Mouse (Mus musculus): ENCODE results near the gene Tmem186. TPM values are rescaled to one million over a fixed set of nuclear protein-coding genes. Genes with fewer than 3 reads are reported as not detected.

The Tmem186 gene
- total RNA-seq, 2 experiments from 2014 or later = 11.2 to 12.6 TPM

DNA sequence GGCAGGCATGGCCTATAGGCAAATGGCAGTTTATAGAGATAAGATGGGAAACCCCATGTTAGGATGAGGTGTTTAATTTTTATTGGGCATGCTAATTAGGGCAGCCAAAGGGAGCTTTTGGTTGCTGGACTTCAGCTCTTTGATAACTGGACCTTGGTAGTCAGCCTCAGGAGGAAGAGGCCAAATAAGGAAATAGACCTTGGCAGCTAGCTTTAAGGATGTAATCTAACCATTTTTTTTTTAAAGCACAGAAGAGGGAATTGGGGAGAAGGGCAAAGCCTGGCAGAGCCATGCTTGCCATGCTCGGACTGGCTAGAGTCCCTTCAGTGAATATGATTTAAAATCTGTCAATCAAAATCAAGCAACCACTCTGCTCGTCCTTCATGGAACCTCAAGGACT, 7.1 kb downstream of the Tmem186 start:
- intact Hi-C loops (cut with DNase I) = loop anchor here (5.0 kb wide), 1 partner anchor 138 kb away; no protein-coding TSS in a partner anchor
- no peak for DNase-seq (ENCODE audit: low spot score in 2 of 2)

DNA sequence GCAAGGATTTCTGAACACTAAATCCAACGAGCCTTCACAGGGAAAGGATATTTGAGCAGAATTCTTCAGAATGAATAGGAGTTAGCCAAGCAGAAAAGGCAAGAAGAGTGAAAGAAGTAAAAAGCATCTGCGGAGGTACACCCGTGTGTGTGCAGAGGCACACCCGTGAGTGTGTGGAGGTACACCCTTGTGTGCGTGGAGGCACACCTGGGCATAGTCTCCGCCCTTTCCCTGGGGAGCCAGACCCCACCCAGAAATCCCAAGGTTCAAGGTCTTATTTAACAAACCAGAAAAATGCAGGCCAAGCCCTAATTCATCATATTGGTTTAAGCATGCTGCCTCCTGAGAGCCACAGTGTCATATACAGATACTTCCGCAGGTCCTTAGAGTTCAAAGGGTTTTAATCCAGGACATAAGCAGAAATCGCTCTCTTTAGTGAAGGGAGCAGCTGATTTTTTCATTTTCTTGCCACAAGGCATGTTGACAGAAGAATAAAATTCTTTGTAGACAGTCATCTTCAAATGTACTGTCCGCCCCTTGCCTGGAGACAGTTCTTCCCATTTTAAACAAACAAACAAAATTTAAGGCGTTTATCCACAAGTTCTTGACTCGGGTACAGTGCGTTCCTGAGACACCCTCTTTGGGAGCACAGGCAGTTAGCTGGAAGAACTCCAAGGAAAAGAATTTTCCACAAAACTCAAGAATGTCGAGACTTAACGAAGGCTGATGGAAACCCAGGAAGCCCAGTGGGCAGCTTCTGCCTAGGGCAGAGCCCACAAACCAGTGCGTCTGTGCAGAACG, 17.0 kb downstream of the Tmem186 start:
- intact Hi-C loops (cut with DNase I) = no loop called here

DNA sequence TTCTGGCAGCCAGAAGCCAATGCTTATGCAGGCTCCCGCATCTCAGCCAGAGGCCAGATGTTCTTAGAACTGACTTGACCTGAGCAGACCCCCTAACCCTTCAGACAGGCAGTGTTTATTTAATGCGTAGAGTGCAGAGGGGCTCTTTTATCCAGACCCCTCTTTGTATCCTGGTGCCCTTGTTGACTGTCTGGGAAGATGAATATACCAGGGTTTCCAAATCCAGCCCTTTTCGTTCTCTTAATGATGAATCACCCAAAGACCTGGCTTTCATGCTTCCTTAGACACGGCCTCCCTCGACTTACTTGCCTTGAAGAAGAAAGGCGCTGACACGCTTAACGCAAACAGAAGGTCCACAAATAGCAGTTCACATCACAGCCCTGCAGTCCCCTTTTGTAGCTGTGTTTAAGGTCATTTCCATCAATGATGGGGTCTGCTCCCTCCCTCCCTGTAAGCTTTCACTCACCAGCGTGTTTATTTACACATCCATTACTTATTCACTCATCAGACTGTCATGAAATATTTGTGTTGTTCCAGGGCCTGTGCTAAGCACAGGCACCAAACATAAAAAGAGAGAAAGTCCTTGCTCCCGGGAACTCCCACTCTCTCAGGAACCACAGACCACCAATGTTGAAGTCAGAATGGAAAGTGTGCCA, 17.7 kb downstream of the Tmem186 start:
- intact Hi-C loops (cut with DNase I) = no loop called here
- DNase-seq (ENCODE audit: low spot score in 2 of 2) = no peak

More for the DNA sequence above, 17.0 kb downstream of the Tmem186 start:
- DNase-seq (ENCODE audit: low spot score in 2 of 2) = no peak

DNA sequence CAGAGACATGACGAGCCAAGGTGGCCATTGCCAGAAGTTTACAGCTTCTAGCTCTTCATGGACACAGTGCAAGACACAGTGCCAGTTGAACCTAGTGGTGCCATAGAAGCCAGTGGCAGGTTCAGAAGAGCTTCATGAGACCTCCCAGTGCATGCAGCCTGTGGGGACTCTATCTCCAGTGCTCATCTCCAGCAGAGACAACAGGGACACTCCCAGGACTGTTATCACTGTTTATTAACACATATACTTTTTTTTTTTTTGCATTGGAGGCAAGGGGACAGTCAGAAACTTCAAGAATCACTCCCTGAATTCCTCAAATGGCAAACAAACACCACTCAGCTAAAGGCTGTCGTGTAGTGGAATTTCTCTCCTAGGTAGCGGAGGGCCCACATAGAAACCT, 24.1 kb downstream of the Tmem186 start:
- intact Hi-C loops (cut with DNase I) = no loop called here
- DNase-seq (ENCODE audit: low spot score in 2 of 2) = no peak

DNA sequence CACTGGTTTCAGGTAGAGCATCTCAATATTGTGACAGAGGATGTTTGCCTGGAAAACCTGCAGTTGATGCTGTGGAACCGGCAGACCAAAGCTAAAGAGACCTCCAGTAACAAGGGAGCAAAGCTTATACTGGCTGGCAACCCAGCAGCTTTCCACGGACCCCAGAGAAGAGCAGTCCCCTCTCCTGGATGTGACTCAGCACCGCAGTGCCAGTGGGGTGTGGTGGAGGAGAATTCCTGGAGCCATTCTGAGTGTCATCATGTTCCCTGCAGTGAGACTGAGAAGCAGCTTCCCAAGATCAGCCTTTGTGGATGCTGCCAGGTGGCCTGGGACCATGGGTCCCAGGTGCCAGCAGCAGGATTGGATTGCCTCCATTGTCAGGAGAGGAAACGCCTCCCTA, 24.5 kb downstream of the Tmem186 start:
- no peak for DNase-seq (ENCODE audit: low spot score in 2 of 2)
- intact Hi-C loops (cut with DNase I) = no loop called here

DNA sequence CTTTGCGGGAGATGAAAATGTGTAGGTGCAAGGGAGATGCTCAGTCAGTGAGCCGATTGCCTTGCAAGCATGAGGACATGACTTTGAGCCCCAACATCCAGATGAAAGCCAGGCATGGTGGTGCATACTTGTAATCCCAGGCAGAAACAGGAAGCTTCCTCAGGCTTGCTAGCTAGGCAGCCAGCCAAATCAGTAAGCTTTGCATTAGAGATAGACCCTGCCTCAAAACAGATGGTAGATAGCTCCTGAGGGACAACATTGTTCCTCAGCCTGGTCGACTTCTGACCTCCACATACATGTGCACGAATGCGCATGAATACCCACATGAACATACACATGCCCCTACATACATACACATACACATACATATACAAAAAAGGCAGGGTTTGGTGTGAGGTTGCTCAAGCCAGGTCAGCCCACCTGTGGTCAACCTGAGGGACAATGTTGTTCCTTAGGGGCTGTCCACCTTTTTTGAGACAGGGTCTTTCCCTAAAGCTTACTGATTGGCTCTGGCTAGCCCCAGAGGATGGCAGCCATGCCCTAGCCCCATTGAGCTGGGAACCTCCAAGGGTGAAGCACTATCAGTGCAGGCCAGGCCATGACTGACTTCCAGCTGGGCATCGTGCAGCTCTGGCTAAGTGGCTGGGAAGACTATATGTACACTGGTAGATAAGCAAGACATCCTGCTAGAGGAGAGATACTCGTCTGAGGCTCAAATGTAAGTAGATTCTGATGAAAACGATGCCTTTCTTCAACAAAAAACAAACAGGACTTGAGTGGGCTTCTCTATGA, 25.1 kb downstream of the Tmem186 start:
- intact Hi-C loops (cut with DNase I) = no loop called here

DNA sequence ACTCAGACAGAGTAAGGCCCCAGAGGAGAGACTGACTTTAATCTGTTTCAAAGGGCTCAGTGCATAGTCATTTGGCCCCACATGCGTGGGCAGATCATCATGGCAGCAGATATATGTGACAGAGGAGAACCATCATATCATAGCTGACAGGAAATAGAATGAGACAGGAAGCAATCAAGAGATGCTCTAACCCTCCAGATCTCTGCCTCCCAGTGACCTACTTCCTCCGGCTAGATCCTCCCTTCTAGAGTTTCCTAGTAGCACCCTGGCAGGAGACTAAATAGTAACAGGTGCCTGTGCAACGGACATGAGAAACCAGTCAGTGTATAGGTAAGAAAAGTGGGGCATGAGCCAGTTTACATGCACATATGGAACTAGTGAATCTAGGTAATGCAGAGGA, 27.1 kb downstream of the Tmem186 start:
- DNase-seq (ENCODE audit: low spot score in 2 of 2) = no peak
- intact Hi-C loops (cut with DNase I) = no loop called here

More for the DNA sequence above, 25.1 kb downstream of the Tmem186 start:
- no peak for DNase-seq (ENCODE audit: low spot score in 2 of 2)

DNA sequence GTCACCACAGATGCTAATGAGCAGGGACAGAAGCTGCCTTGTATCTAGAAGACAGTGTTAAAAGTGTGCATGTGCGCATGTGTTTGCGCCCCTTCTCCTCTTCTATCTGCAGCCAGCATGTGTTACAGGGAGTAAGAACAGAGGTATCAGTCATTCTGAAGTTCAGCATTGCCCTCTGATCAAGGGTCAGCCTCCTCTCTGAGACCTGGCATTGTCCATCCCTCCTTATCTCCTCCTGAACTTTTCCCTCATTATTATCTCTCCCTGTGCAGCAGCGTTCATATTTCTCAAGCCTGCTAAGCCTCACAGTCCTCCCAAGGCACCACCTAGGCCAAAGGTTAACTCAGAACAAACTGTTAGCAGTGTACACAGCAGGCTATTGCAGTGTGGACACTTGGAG, 33.7 kb downstream of the Tmem186 start:
- intact Hi-C loops (cut with DNase I) = no loop called here
- no peak for DNase-seq (ENCODE audit: low spot score in 2 of 2)

DNA sequence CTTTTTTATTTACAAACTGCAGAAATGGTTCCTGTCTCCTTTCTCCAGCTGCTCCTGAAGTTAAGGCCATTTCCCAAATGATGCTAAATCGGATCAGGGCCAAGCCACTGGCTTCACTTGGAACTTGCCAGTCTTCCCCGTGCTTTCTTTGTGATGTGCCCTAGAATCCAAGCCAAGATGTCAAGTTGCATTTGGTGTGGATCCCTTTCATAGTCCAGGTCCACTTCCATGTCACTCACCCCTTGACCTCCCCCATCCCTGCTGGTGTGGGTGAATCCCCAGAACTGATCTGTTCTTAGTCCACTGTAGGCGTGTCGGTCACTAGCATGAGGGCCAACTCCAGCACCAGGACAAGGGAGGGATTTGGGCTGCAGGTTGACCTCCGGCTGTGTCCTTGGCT, 40.0 kb downstream of the Tmem186 start:
- intact Hi-C loops (cut with DNase I) = no loop called here

DNA sequence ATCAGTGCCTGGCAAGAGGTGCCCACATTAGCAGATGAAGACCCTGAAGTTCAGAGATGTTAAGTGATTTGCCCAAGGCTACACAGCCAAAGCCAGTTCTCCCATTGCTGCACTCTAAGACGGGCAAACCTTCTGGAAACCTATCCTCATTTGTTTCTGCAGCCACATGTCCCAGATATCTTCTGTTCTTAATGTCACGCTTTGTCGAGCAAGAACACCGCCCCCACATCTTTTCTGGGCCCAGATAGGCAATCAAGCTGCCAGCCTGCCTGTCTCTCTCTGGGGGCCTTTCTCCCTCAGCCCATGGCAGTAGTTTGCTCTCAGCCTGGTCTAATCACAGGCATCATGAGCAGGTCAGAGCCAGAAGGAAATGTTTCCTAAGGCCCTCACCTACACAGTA, 41.2 kb downstream of the Tmem186 start:
- intact Hi-C loops (cut with DNase I) = no loop called here
- peak; percentile 46 to 76 for DNase-seq (ENCODE audit: low spot score in 2 of 2)

More for the DNA sequence above, 40.0 kb downstream of the Tmem186 start:
- no peak for DNase-seq (ENCODE audit: low spot score in 2 of 2)

DNA sequence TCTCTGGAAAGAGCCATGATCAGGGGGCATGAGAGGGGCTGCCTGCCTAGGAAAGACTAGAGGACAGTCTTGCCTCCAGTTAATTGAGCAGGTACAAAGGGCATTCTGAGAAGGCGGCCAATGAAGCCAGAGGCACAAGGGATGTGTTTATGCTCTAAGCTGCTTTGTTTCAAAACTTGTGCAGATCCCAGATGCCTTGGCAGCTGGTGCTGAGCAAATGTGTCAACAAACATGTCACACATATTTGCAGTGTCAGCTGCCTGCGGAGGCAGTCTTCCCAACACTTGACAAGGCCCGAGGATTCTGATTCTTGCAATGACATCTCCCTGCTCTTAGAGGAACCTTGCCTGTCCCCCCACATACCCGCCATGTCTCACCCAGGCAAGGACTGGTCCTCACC, 42.1 kb downstream of the Tmem186 start:
- DNase-seq (ENCODE audit: low spot score in 2 of 2) = peak; percentile 69 to 75
- intact Hi-C loops (cut with DNase I) = no loop called here

DNA sequence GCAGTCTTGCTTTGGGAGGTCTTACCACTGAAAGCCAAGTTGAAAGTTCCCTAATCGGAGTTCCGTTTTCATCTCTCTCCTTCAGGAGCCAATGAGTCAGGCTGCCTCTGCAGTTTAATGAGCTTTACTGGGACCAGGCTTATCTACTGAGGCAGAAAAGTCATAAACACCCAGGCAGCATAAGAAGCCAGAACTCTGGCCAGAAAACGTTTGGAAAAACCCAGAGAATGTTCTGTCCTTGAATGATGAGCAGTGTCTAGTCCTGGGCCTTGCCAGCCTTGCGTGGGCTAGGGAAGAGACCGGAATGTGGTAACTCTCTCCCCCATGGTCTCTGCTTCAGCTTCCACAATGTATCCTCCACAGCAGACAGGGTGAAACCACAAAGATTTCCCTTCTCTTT, 52.5 kb downstream of the Tmem186 start:
- intact Hi-C loops (cut with DNase I) = no loop called here
- DNase-seq (ENCODE audit: low spot score in 2 of 2) = no peak

DNA sequence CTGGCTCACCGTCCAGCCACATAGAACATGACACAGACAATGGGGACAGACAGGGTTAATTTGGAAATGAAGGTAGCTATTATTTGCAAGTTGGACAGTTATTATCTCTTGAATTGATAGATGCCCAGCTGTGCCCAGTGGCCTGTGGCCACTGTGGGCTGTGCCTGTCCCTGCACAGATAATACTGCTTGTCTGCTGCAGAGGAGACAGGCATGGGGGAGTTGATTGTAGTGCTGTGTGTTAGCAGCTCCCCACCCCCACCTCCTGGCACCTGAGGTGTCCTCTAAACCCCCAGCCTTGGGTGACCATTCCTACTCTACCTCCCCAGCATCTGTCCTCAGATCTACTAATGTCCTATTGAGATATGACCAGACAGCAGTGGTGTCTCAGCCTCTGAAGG, 53.3 kb downstream of the Tmem186 start:
- no peak for DNase-seq (ENCODE audit: low spot score in 2 of 2)
- intact Hi-C loops (cut with DNase I) = no loop called here

Small RNAs within 50 kb of the gene (microRNA-seq; reads per million reads assigned to microRNA genes)
- 0 reads per million in 2 experiments for gene Gm22137

Other genes starting within 250 kb of the Tmem186 start
- 1 to 10 TPM; 3.7 to 4.9 TPM for gene Tmem114, start 212.6 kb downstream of the Tmem186 start, total RNA-seq (2021)
- 10 to 100 TPM; 29.5 to 30.5 TPM for gene Mettl22, start 166.9 kb downstream of the Tmem186 start, total RNA-seq (2021)
- gene Abat, start 124.3 kb downstream of the Tmem186 start, total RNA-seq (2021) = 100 to 1,000 TPM; 171 to 179 TPM
- 10 to 100 TPM; 33.7 to 33.8 TPM for gene Pmm2, start within 50 bp of the Tmem186 start, total RNA-seq (2021)
- gene Carhsp1, start 34.4 kb upstream of the Tmem186 start, total RNA-seq (2021) = 10 to 100 TPM in 1 of 2 experiments, 1 to 10 TPM in 1; 8.6 to 13.9 TPM
- not detected for gene Gm5767, start 43.1 kb upstream of the Tmem186 start, total RNA-seq (2021)
- gene Usp7, start 154.6 kb upstream of the Tmem186 start, total RNA-seq (2021) = 100 to 1,000 TPM; 155 to 156 TPM
- 100 to 1,000 TPM; 110 to 118 TPM for gene 1810013L24Rik, start 192.4 kb upstream of the Tmem186 start, total RNA-seq (2021)

All from left cerebral cortex, postnatal 14 days (tissue).